Mouse (Mus musculus) CH12.LX (cell line): ENCODE data around the gene Tacc2. TPM values are rescaled to one million over a fixed set of nuclear protein-coding genes. Genes with fewer than 3 reads are reported as not detected.

Experiments used
- DNase-seq: peaks from one replicate; pipeline ENCODE4 v3.0.0-alpha.2; 2013; ENCODE audit errors: extremely low read depth
- H3K27ac ChIP-seq: 2 replicates; pipeline ENCODE4 v1.5.1; 2012; ENCODE audit warnings: low read depth, mild to moderate bottlenecking, control low read depth, moderate library complexity; ENCODE audit not compliant: insufficient read depth
- H3K27me3 ChIP-seq: replicated peaks from 2 replicates; pipeline ENCODE3; 2012; ENCODE audit warnings: inconsistent platforms
- H3K36me3 ChIP-seq, 2 experiments: replicated peaks in 1 of 2; 2 replicates each; pipeline versions ENCODE3 to v1.6.1; 2012; ENCODE audit warnings: inconsistent platforms in 1 of 2, low read length in 1 of 2, mild to moderate bottlenecking in 1 of 2, mixed read lengths in 1 of 2, moderate library complexity in 1 of 2; ENCODE audit not compliant: control insufficient read depth in 1 of 2, insufficient read depth in 1 of 2
- H3K4me1 ChIP-seq, 2 experiments: 2 replicates each; pipeline ENCODE4 v1.6.1; 2012; ENCODE audit warnings: inconsistent platforms in 1 of 2, moderate library complexity in 1 of 2; ENCODE audit not compliant: insufficient read depth in 2 of 2, control insufficient read depth in 1 of 2
- H3K4me2 ChIP-seq: 2 replicates; pipeline ENCODE4 v1.6.1; 2012; ENCODE audit warnings: low read depth, mild to moderate bottlenecking, control low read depth; ENCODE audit not compliant: poor library complexity, insufficient read depth, severe bottlenecking
- H3K4me3 ChIP-seq, 3 experiments: fragments of 150-350 bp in 1 of 3; sonication (generic) in 1 of 3; replicated peaks in 1 of 3; 2 replicates each; pipeline versions ENCODE3 to v1.5.1; 2011 to 2012; ENCODE audit warnings: low read depth in 2 of 3, low read length in 2 of 3, mild to moderate bottlenecking in 2 of 3, moderate library complexity in 2 of 3, control low read depth in 1 of 3, improper control_type of control experiment in 1 of 3, inconsistent platforms in 1 of 3, mixed read lengths in 1 of 3; ENCODE audit not compliant: poor library complexity in 1 of 3
- H3K79me2 ChIP-seq: replicated peaks from 2 replicates; pipeline ENCODE4 v1.6.1; 2012; ENCODE audit warnings: mild to moderate bottlenecking, moderate library complexity; ENCODE audit not compliant: control insufficient read depth, poor library complexity, insufficient read depth, severe bottlenecking; ENCODE audit errors: extremely low read depth
- H3K9ac ChIP-seq: 2 replicates; pipeline ENCODE4 v1.6.1; 2012; ENCODE audit warnings: low read depth, mild to moderate bottlenecking, control low read depth, moderate library complexity; ENCODE audit not compliant: insufficient read depth
- H3K9me3 ChIP-seq: replicated peaks from 2 replicates; pipeline ENCODE3; 2012; ENCODE audit warnings: low read length, inconsistent platforms, mixed read lengths
- BHLHE40 ChIP-seq: IDR thresholded peaks from 2 replicates; pipeline ENCODE4 v1.6.1; 2011; ENCODE audit warnings: mild to moderate bottlenecking, low read depth, low read length, improper control_type of control experiment
- EP300 ChIP-seq: IDR thresholded peaks from 2 replicates; pipeline ENCODE4 v1.6.1; 2011; ENCODE audit warnings: low read length, improper control_type of control experiment
- ETS1 ChIP-seq: conservative IDR thresholded peaks from 2 replicates; pipeline ENCODE4 v1.6.1; 2012; ENCODE audit warnings: low read depth, mild to moderate bottlenecking, inconsistent platforms, low read length, improper control_type of control experiment, moderate library complexity
- IRF4 ChIP-seq: IDR thresholded peaks from 2 replicates; pipeline ENCODE4 v1.6.1; 2014; ENCODE audit warnings: low read depth, mild to moderate bottlenecking, inconsistent platforms, low read length, improper control_type of control experiment
- KAT2A ChIP-seq: IDR thresholded peaks from 2 replicates; pipeline ENCODE4 v1.6.1; 2012; ENCODE audit warnings: low read length, improper control_type of control experiment, inconsistent platforms; ENCODE audit not compliant: insufficient replicate concordance
- MAX ChIP-seq: IDR thresholded peaks from 2 replicates; pipeline ENCODE4 v1.6.1; 2011; ENCODE audit warnings: low read length, improper control_type of control experiment
- MYC ChIP-seq: IDR thresholded peaks from 2 replicates; pipeline ENCODE4 v1.6.1; 2011; ENCODE audit warnings: low read depth, mild to moderate bottlenecking, improper control_type of control experiment, low read length
- TCF12 ChIP-seq: IDR thresholded peaks from 2 replicates; pipeline ENCODE4 v1.6.1; 2014; ENCODE audit warnings: low read depth, mild to moderate bottlenecking, inconsistent platforms, low read length, improper control_type of control experiment
- dilution Hi-C: fragments of 300-500 bp; cut with MboI; formaldehyde crosslinking; loops from 2 replicates; pipeline ENCODE4 v1.14.3; 2020; ENCODE audit warnings: low sequenced_read_pairs; ENCODE audit not compliant: extremely low pct_unique_long_range_greater_than_20kb, extremely low pct_ligation_motif_present
- in situ Hi-C: fragments of 300-500 bp; cut with MboI; formaldehyde crosslinking; loops from 3 replicates; pipeline ENCODE4 v1.14.3; 2019; ENCODE audit warnings: low sequenced_read_pairs, low pct_ligation_motif_present, low pct_unique_long_range_greater_than_20kb, mixed read lengths
- polyA plus RNA-seq: library from polyadenylated mRNA; unstranded; fragments of >175 nt; gene quantifications from 2 replicates; pipeline ENCODE4 v1.2.1, GENCODE M21; 2012; ENCODE audit warnings: low read depth; ENCODE audit not compliant: insufficient read length
- total RNA-seq, 2 experiments: library from RNA; depleted of rRNA; stranded (reverse); fragments of 300-350 nt in 1 of 2; fragments of >200 nt in 1 of 2; gene quantifications; 2 replicates each; pipeline ENCODE4 v1.2.3; 2012 to 2014

Gene Tacc2
- total and polyA plus RNA-seq, 3 experiments: 0.13 to 0.41 TPM; not detected in 1

GRCm38 (mm10) chr7:130812407-130812806, 235.2 kb downstream of the Tacc2 start:
- peak; percentile 79 for DNase-seq
- H3K27me3 ChIP-seq: peaks cover 57% of the 10 kb centered on the region
- H3K4me1 ChIP-seq: peaks cover 2 to 16% of the 10 kb centered on the region in 2 experiments; a peak in 3 of 4 replicates
- H3K4me3 ChIP-seq: no peak overlapping the region
- no peaks in the 10 kb centered on the region for H3K79me2 ChIP-seq
- peaks cover 2% of the 10 kb centered on the region for H3K9me3 ChIP-seq
- H3K36me3 ChIP-seq: no peaks in the 10 kb centered on the region
- peak overlapping the region; percentile 30; the same call in 1 of the 2 replicates for H3K4me2 ChIP-seq
- dilution Hi-C loops: no loop called here
- no peak overlapping the region for H3K9ac ChIP-seq
- no peak for TF ChIP-seq KAT2A
- no peak for TF ChIP-seq ETS1
- peak; percentile 68; the same call in 1 of the 2 replicates for TF ChIP-seq MYC
- TF ChIP-seq BHLHE40: peak; percentile 81
- peak; percentile 74 for TF ChIP-seq MAX
- TF ChIP-seq TCF12: 0 out of 2 replicates have a peak, but pooled peaks have one; percentile 18
- peak; percentile 55 for TF ChIP-seq EP300
- peak; percentile 39; the same call in 1 of the 2 replicates for TF ChIP-seq IRF4
- in situ Hi-C loops: no loop called here
- no peak overlapping the region for H3K27ac ChIP-seq

Other genes with a start within 250 kb of the Tacc2 start
- gene Ate1, start 57.1 kb upstream of the Tacc2 start, total RNA-seq (2012; rRNA removed): 11.3 and 12.2 TPM in 2 replicates
- 14.3 and 15.5 TPM in 2 replicates for gene Ate1, start 57.1 kb upstream of the Tacc2 start, total RNA-seq (2014; rRNA removed)
- gene Ate1, start 57.1 kb upstream of the Tacc2 start, polyA plus RNA-seq: 14.8 and 15.4 TPM in 2 replicates
- 67.6 and 81.5 TPM in 2 replicates for gene Nsmce4a, start 4.3 kb upstream of the Tacc2 start, total RNA-seq (2012; rRNA removed)
- 208 and 255 TPM in 2 replicates for gene Nsmce4a, start 4.3 kb upstream of the Tacc2 start, total RNA-seq (2014; rRNA removed)
- gene Nsmce4a, start 4.3 kb upstream of the Tacc2 start, polyA plus RNA-seq: 97.9 and 98.4 TPM in 2 replicates
- not detected in 2 replicates for gene Btbd16, start 196.6 kb downstream of the Tacc2 start, total RNA-seq (2012; rRNA removed)
- gene Btbd16, start 196.6 kb downstream of the Tacc2 start, total RNA-seq (2014; rRNA removed): not detected in 2 replicates
- not detected in 2 replicates for gene Btbd16, start 196.6 kb downstream of the Tacc2 start, polyA plus RNA-seq